Mouse (Mus musculus): ENCODE measurements at regions not wholly inside any gene's neighbourhood (a gene's known extent, or its start where the extent isn't known, plus 50 kb on each side); places are given as distances from the start of the nearest gene placed in this dataset.
A peak's percentile ranks its signal among the peaks of the same experiment; 100 is the strongest.

DNA sequence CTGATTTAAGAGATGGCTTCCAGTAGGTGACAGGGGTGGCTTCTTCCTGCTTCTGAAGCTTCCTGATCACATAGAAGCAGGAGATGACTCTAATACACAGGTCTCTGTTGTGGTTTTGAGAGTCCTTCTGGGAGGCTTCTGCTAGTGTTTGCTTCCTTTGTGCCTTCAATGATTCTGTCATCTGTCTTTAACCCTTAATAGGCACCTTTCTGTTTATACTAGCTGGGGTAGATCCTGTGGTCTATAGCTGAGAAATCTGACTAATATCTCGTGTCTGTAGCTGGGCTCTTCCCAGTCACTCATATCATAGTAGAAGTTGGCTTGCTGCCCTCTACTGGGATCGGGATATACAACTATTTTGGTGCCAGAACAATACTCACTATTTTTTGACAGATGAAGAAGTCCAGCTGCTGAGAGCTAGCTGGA lies 50.2 kb upstream of the Zfand6 start:
- Histone ChIP-seq H3K79me2 (ENCODE audit: control insufficient read depth, insufficient read depth, low read length, poor library complexity) (no peaks in the 10 kb centered on the region), H3K9ac (ENCODE audit: control insufficient read depth, low read depth, low read length, poor library complexity, severe bottlenecking) (no peak overlapping the region), H3K9me3 (replicated peaks; ENCODE audit: insufficient read depth, low read length) (no peaks in the 10 kb centered on the region), H3K4me1 (ENCODE audit: control insufficient read depth in 1 of 2, insufficient read depth in 2 of 2, low read length in 2 of 2) (no peaks in the 10 kb centered on the region), H3K4me3 (ENCODE audit: control insufficient read depth in 1 of 2, insufficient read depth in 1 of 2, low read depth in 2 of 2, low read length in 2 of 2) (no peak overlapping the region), H3K27me3 (ENCODE audit: control insufficient read depth in 1 of 2, insufficient read depth in 2 of 2, low read length in 2 of 2) (no peaks in the 10 kb centered on the region), H3K27ac (ENCODE audit: control insufficient read depth, low read depth, low read length) (no peak overlapping the region), H3K36me3 (ENCODE audit: control insufficient read depth in 1 of 2, insufficient read depth in 2 of 2, low read length in 2 of 2) (no peaks in the 10 kb centered on the region)
- no peak for TF ChIP-seq ZKSCAN1 (IDR thresholded peaks at IDR 0.05; ENCODE audit: low read depth, low read length)
- no peak for TF ChIP-seq NRF1 (IDR thresholded peaks at IDR 0.05; ENCODE audit: insufficient read depth, low read depth, low read length, poor library complexity, severe bottlenecking)
- no peak for TF ChIP-seq USF1 (IDR thresholded peaks at IDR 0.05; ENCODE audit: low read depth, low read length)
- TF ChIP-seq ZNF384 (IDR thresholded peaks at IDR 0.05; ENCODE audit: low read depth, low read length): no peak
- no peak for TF ChIP-seq TBP (IDR thresholded peaks at IDR 0.05; ENCODE audit: low read depth, low read length)
- no peak for TF ChIP-seq JUND (IDR thresholded peaks at IDR 0.05; ENCODE audit: low read depth, low read length)
- no peak for TF ChIP-seq GABPA (IDR thresholded peaks at IDR 0.05; ENCODE audit: low read depth, low read length)
- TF ChIP-seq ZC3H11A (IDR thresholded peaks at IDR 0.05; ENCODE audit: low read depth, low read length): 0 out of 2 replicates have a peak, but pooled peaks have one; percentile 8
- no peak for TF ChIP-seq POLR2AphosphoS2 (IDR thresholded peaks at IDR 0.05; ENCODE audit: low read length)
- TF ChIP-seq CTCF (IDR thresholded peaks at IDR 0.05 in 2 of 3, conservative IDR thresholded peaks at IDR 0.05 in 1 of 3; ENCODE audit: control insufficient read depth in 1 of 3, insufficient read depth in 1 of 3, low read depth in 2 of 3, low read length in 3 of 3, poor library complexity in 1 of 3, severe bottlenecking in 1 of 3): peak in 1 of 3 experiments; percentile 39; a peak in 2 of 6 replicates
- no peak for TF ChIP-seq MAX (IDR thresholded peaks at IDR 0.05; ENCODE audit: low read length)
- TF ChIP-seq SMC3 (IDR thresholded peaks at IDR 0.05; ENCODE audit: low read depth, low read length): peak; percentile 47
- TF ChIP-seq RAD21 (IDR thresholded peaks at IDR 0.05; ENCODE audit: low read depth, low read length): peak; percentile 35
- no peak for TF ChIP-seq KAT2A (conservative IDR thresholded peaks at IDR 0.05; ENCODE audit: low read depth, low read length)
- TF ChIP-seq CHD1 (IDR thresholded peaks at IDR 0.05; ENCODE audit: low read depth, low read length): no peak
- TF ChIP-seq UBTF (IDR thresholded peaks at IDR 0.05; ENCODE audit: borderline replicate concordance, insufficient read depth, low read depth, low read length): no peak
- TF ChIP-seq HCFC1 (IDR thresholded peaks at IDR 0.05; ENCODE audit: low read depth, low read length): no peak
- TF ChIP-seq ZMIZ1 (IDR thresholded peaks at IDR 0.05; ENCODE audit: low read depth, low read length): no peak
- TF ChIP-seq POLR2A (IDR thresholded peaks at IDR 0.05; ENCODE audit: control insufficient read depth in 1 of 2, insufficient read depth in 1 of 2, low read depth in 1 of 2, low read length in 2 of 2, poor library complexity in 1 of 2): no peak
- TF ChIP-seq RCOR1 (IDR thresholded peaks at IDR 0.05; ENCODE audit: low read depth, low read length): no peak
- TF ChIP-seq BHLHE40 (IDR thresholded peaks at IDR 0.05; ENCODE audit: borderline replicate concordance, low read depth, low read length): no peak
- TF ChIP-seq MYC (IDR thresholded peaks at IDR 0.05; ENCODE audit: low read depth, low read length): no peak
- TF ChIP-seq NELFE (IDR thresholded peaks at IDR 0.05; ENCODE audit: low read depth, low read length): no peak
- TF ChIP-seq TCF12 (IDR thresholded peaks at IDR 0.05; ENCODE audit: low read depth, low read length): no peak
- TF ChIP-seq SIN3A (IDR thresholded peaks at IDR 0.05; ENCODE audit: low read length): no peak
- peak; percentile 22 for DNase-seq (ENCODE audit: low read depth, low spot score)
